Mouse (Mus musculus): ENCODE measurements around the gene Slc25a22.

DNA sequence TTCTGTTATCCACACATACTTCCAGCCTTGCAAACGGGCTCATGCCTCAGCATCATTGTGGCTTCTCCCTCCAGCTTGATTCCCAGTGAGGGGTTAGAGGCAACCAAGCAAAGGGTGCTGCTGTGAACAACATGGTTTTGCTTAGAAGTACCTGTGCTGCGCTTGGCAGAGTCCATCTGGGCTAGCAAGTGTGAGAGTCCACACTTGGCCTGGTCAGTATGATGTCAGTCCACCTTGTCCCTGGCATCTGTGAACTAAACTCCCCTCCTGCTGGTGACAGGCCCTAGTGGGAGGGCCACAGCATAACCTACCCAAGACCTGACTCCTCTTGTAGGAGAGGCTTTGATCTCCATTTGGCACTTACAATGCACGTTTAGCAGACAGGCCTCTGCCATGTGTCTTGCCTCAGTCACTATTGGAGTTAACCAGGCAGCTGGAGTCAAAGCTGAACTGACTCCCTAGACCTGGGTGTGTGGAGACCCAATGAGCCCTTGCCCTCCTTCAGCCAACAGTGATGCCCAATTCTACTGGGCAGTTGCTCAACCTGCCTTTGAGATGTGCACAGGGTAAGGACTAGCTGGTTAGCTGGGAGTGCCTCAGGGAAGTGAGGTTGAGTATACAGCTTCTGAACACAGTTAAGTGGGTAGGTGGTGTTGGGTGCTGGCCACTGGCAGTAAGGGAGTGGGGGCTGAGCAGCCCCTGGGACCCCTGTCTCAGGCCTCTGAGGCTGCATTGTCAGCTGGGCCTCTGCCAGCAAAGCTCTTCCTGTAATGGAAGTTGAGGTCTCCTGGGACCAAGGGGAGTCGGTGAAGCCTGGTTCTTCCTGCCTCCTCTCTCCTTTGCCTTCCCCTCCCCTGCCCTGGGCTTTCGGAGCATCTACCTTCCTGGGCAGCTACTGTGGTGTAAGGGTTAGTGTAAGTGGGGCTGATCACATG lies 46.8 kb upstream of the Slc25a22 start:
- no peak for TF ChIP-seq POLR2A (IDR thresholded peaks at IDR 0.05; ENCODE audit: borderline replicate concordance, control insufficient read depth, low read depth, low read length)
- no peak for TF ChIP-seq CTCF (IDR thresholded peaks at IDR 0.05; ENCODE audit: control insufficient read depth, insufficient read depth, low read length)

All from bone marrow, adult 2 months (tissue).